Mouse (Mus musculus): ENCODE results near the gene Slc37a3. TPM values are rescaled to one million over a fixed set of nuclear protein-coding genes. Genes with fewer than 3 reads are reported as not detected.

Gene Slc37a3
- polyA plus RNA-seq (2015; fragmentation: Nextera tagmentation; extraction: Ambion mirVana): 20.9 and 22.7 TPM in 2 replicates

GRCm38 (mm10) chr6:39377311-39377827 is at the start of gene Slc37a3:
Gene Slc37a3 (minus strand): TSS chr6:39377675.
- ATAC-seq (ENCODE audit: low FRiP score, low TSS enrichment) (peak; percentile 90), DNase-seq (ENCODE audit: low spot score) (peak; percentile 94)
- H3K9me3 ChIP-seq (ENCODE audit: control insufficient read depth, low read length): no peaks in the 10 kb centered on the region
- under 1% methylated on average over 42 of the region's 43 CpGs for WGBS
- no peaks in the 10 kb centered on the region for H3K36me3 ChIP-seq (ENCODE audit: control insufficient read depth, insufficient read depth, low read length)
- no peaks in the 10 kb centered on the region for H3K27me3 ChIP-seq (ENCODE audit: control insufficient read depth, insufficient read depth, low read length)
- peak within 1 kb of the TSS; percentile 93 for H3K4me2 ChIP-seq (replicated peaks; ENCODE audit: low read depth)
- no peaks in the 10 kb centered on the region; the same call in 1 of the 2 replicates for H3K4me1 ChIP-seq (replicated peaks; ENCODE audit: control insufficient read depth, insufficient read depth)
- TF ChIP-seq CTCF (IDR thresholded peaks at IDR 0.05; ENCODE audit: low read depth): no peak
- TF ChIP-seq EP300 (optimal IDR thresholded peaks at IDR 0.05): no peak
- H3K27ac ChIP-seq (replicated peaks): peak within 1 kb of the TSS; percentile 35
- peak within 1 kb of the TSS; percentile 96 for H3K4me3 ChIP-seq (ENCODE audit: low read depth, low read length)
- peak within 1 kb of the TSS; percentile 83 for H3K9ac ChIP-seq (ENCODE audit: low read length)

GRCm38 (mm10) chr6:39426725-39427124 is 49.2 kb upstream of the Slc37a3 start:
- no peaks in the 10 kb centered on the region for H3K4me1 ChIP-seq (replicated peaks; ENCODE audit: control insufficient read depth, insufficient read depth)
- TF ChIP-seq EP300 (optimal IDR thresholded peaks at IDR 0.05) (no peak), CTCF (IDR thresholded peaks at IDR 0.05; ENCODE audit: low read depth) (no peak)
- H3K27me3 ChIP-seq (ENCODE audit: control insufficient read depth, insufficient read depth, low read length): no peaks in the 10 kb centered on the region
- WGBS: 87% methylated on average over 4 of the region's 4 CpGs
- H3K4me2 ChIP-seq (replicated peaks; ENCODE audit: low read depth): no peak overlapping the region
- H3K27ac ChIP-seq (replicated peaks): no peak overlapping the region
- no peaks in the 10 kb centered on the region for H3K36me3 ChIP-seq (ENCODE audit: control insufficient read depth, insufficient read depth, low read length)
- no peaks in the 10 kb centered on the region for H3K9me3 ChIP-seq (ENCODE audit: control insufficient read depth, low read length)
- no peak overlapping the region for H3K9ac ChIP-seq (ENCODE audit: low read length)
- DNase-seq (ENCODE audit: low spot score) (no peak), ATAC-seq (ENCODE audit: low FRiP score, low TSS enrichment) (no peak)
- H3K4me3 ChIP-seq (ENCODE audit: low read depth, low read length): no peak overlapping the region

GRCm38 (mm10) chr6:39425181-39425580 is 47.7 kb upstream of the Slc37a3 start:
- DNase-seq (ENCODE audit: low spot score): no peak
- Histone ChIP-seq H3K4me3 (ENCODE audit: low read depth, low read length) (no peak overlapping the region), H3K4me2 (replicated peaks; ENCODE audit: low read depth) (no peak overlapping the region), H3K4me1 (replicated peaks; ENCODE audit: control insufficient read depth, insufficient read depth) (no peaks in the 10 kb centered on the region), H3K27me3 (ENCODE audit: control insufficient read depth, insufficient read depth, low read length) (no peaks in the 10 kb centered on the region), H3K36me3 (ENCODE audit: control insufficient read depth, insufficient read depth, low read length) (no peaks in the 10 kb centered on the region), H3K9ac (ENCODE audit: low read length) (no peak overlapping the region), H3K9me3 (ENCODE audit: control insufficient read depth, low read length) (no peaks in the 10 kb centered on the region), H3K27ac (replicated peaks) (no peak overlapping the region)
- ATAC-seq (ENCODE audit: low FRiP score, low TSS enrichment): no peak
- TF ChIP-seq CTCF (IDR thresholded peaks at IDR 0.05; ENCODE audit: low read depth) (no peak), EP300 (optimal IDR thresholded peaks at IDR 0.05) (no peak)
- WGBS: 78% methylated on average over 2 of the region's 2 CpGs

- Histone ChIP-seq H3K9me3 (ENCODE audit: control insufficient read depth, low read length) (no peaks in the 10 kb centered on the region), H3K27me3 (ENCODE audit: control insufficient read depth, insufficient read depth, low read length) (no peaks in the 10 kb centered on the region), H3K27ac (replicated peaks) (no peak overlapping the region), H3K4me3 (ENCODE audit: low read depth, low read length) (no peak overlapping the region), H3K36me3 (ENCODE audit: control insufficient read depth, insufficient read depth, low read length) (no peaks in the 10 kb centered on the region), H3K4me1 (replicated peaks; ENCODE audit: control insufficient read depth, insufficient read depth) (no peaks in the 10 kb centered on the region), H3K4me2 (replicated peaks; ENCODE audit: low read depth) (no peak overlapping the region), H3K9ac (ENCODE audit: low read length) (no peak overlapping the region)
- DNase-seq (ENCODE audit: low spot score) (no peak), ATAC-seq (ENCODE audit: low FRiP score, low TSS enrichment) (no peak)
- 88% methylated on average over 7 of the region's 7 CpGs for WGBS
- TF ChIP-seq CTCF (IDR thresholded peaks at IDR 0.05; ENCODE audit: low read depth) (no peak), EP300 (optimal IDR thresholded peaks at IDR 0.05) (no peak)
Measured at GRCm38 (mm10) chr6:39423686-39424085, 46.2 kb upstream of the Slc37a3 start.

- no peak overlapping the region for H3K9ac ChIP-seq (ENCODE audit: low read length)
- no peaks in the 10 kb centered on the region for H3K36me3 ChIP-seq (ENCODE audit: control insufficient read depth, insufficient read depth, low read length)
- no peak for TF ChIP-seq EP300 (optimal IDR thresholded peaks at IDR 0.05)
- TF ChIP-seq CTCF (IDR thresholded peaks at IDR 0.05; ENCODE audit: low read depth): no peak
- H3K9me3 ChIP-seq (ENCODE audit: control insufficient read depth, low read length): no peaks in the 10 kb centered on the region
- no peaks in the 10 kb centered on the region for H3K27me3 ChIP-seq (ENCODE audit: control insufficient read depth, insufficient read depth, low read length)
- DNase-seq (ENCODE audit: low spot score): no peak
- 47% methylated on average over 6 of the region's 6 CpGs for WGBS
- no peak overlapping the region for H3K4me2 ChIP-seq (replicated peaks; ENCODE audit: low read depth)
- H3K27ac ChIP-seq (replicated peaks): no peak overlapping the region
- ATAC-seq (ENCODE audit: low FRiP score, low TSS enrichment): no peak
- H3K4me3 ChIP-seq (ENCODE audit: low read depth, low read length): no peak overlapping the region
- no peaks in the 10 kb centered on the region for H3K4me1 ChIP-seq (replicated peaks; ENCODE audit: control insufficient read depth, insufficient read depth)
Measured at GRCm38 (mm10) chr6:39423130-39423551, 45.7 kb upstream of the Slc37a3 start.

- TF ChIP-seq EP300 (optimal IDR thresholded peaks at IDR 0.05): no peak
- no peak for TF ChIP-seq CTCF (IDR thresholded peaks at IDR 0.05; ENCODE audit: low read depth)
- DNase-seq (ENCODE audit: low spot score) (no peak), ATAC-seq (ENCODE audit: low FRiP score, low TSS enrichment) (no peak)
- Histone ChIP-seq H3K36me3 (ENCODE audit: control insufficient read depth, insufficient read depth, low read length) (no peaks in the 10 kb centered on the region), H3K4me1 (replicated peaks; ENCODE audit: control insufficient read depth, insufficient read depth) (no peaks in the 10 kb centered on the region), H3K27ac (replicated peaks) (no peak overlapping the region), H3K4me2 (replicated peaks; ENCODE audit: low read depth) (no peak overlapping the region), H3K9ac (ENCODE audit: low read length) (no peak overlapping the region), H3K4me3 (ENCODE audit: low read depth, low read length) (no peak overlapping the region), H3K9me3 (ENCODE audit: control insufficient read depth, low read length) (no peaks in the 10 kb centered on the region), H3K27me3 (ENCODE audit: control insufficient read depth, insufficient read depth, low read length) (no peaks in the 10 kb centered on the region)
- WGBS: 43% methylated on average over 4 of the region's 4 CpGs
Measured at GRCm38 (mm10) chr6:39420867-39421266, 43.4 kb upstream of the Slc37a3 start.
